Mouse (Mus musculus) layer of hippocampus, adult 9-10 months (tissue): ENCODE results near the gene Scgb1a1.

Experiments
- DNase-seq: peaks from one replicate; pipeline ENCODE4 v3.0.0; 2022; ENCODE audit warnings: low spot score

Gene Scgb1a1

DNA sequence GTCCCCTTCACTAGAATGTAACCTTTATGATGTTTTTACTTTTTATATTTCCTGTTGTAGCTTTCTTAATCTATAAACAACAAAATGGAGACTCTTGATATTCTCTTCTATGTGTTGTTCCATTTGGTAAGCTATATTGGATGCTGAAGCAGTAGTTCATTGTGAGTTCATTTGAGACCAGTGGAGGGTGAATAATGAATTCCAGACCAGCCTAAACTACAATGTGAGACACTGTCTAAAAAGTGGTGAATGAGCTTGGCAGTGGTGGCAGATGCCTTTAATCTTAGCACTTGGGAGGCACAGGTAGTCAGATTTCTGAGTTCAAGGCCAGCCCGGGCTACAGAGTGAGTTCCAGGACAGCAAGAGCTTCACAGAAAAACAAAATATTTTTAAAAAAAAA is 44.6 kb downstream of the Scgb1a1 start:
- DNase-seq = no peak

GRCm38 (mm10) chr19:9041074-9041473 is 46.7 kb downstream of the Scgb1a1 start:
- DNase-seq = no peak

DNA sequence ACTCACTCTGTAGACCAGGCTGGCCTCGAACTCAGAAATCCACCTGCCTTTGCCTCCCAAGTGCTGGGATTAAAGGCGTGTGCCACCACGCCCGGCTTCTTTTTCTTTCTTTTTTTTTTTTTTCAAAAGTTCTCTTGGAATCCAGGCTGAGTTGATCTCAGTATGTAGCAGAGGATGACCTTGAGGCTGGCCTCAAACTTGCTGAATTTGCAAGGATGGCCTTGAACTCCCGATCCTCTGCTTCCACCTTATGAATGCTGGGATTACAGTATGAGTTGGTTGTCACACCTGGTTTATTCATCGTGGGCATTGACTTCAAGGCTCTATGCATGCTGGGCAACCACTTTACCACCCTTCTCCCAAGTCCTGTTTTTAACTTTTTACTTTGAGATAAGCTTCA is 47.1 kb downstream of the Scgb1a1 start:
- no peak for DNase-seq

DNA sequence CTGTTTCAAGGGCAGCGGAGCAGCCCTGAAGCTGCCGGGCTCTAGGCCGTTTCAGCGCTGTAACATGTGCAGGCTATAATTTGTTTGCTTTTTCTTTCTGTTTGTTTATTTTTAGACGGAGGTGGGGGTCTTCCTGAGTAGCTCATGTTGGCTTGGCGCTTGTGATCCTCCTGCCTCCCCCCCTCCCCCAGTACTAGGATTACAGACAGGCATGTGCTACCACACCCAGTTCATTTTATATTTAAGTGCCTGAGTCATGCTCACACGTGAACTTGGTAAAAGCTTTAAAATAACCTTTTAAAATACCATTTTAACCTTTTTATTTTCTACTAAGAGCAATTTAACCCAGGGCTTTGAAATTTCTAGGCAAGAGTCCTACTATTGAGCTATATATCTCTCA is 47.8 kb downstream of the Scgb1a1 start:
- DNase-seq = no peak

GRCm38 (mm10) chr19:9039266-9039665 is 48.5 kb downstream of the Scgb1a1 start:
- no peak for DNase-seq

- no peak for DNase-seq
Observed at GRCm38 (mm10) chr19:9038136-9038535, 49.6 kb downstream of the Scgb1a1 start.

GRCm38 (mm10) chr19:9035101-9035500 is 52.7 kb downstream of the Scgb1a1 start:
- no peak for DNase-seq

DNA sequence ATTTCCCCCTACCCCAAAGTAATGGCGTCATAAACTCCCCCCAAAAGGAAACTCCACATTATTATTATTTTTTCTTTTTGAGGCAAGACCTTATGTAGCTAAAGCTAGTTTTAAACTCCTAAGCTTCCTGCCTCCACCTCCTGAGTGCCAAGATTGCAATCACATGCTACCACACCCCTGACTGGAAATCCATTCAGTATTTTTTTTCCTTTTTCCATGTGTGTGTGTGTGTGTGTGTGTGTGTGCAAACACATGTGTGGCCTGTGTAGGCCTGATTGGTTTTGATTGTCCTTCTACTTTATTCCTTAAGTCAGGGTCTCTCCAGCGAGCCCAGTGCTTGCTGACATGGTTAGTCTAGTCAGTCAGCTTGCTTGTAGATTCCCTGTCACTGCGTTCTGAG is 53.3 kb downstream of the Scgb1a1 start:
- DNase-seq = no peak
